Mouse (Mus musculus) right cerebral cortex, postnatal 4 days (tissue): Measurements from ENCODE around the gene Git2.

Experiments used
- DNase-seq: peaks from one replicate; pipeline ENCODE4 v3.0.0-alpha.2; 2022

The Git2 gene

GRCm38 (mm10) chr5:114796299-114797012 is 21.1 kb upstream of the Git2 start:
- peak; percentile 61 for DNase-seq

DNA sequence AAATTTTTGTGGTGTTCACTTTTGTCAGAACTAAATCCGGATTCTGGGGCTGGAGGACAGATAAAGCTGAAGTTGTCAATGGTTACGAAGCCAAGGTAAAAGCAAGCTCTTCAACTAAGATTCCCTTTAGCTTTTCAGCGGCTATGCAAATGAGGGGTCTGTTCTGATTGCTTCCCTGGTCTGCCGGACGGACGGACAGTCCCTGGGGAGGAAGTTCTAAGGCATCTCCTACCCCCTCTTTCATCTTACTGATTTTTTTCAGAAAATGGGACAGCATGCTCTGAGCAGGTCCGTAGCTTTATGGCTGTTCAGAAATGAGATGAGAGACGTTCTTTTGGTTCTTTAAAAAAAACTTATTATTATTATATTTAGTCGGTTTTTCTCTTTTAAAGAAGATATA is 20.3 kb upstream of the Git2 start:
- no peak for DNase-seq

GRCm38 (mm10) chr5:114795231-114795630 is 19.9 kb upstream of the Git2 start:
- no peak for DNase-seq

DNA sequence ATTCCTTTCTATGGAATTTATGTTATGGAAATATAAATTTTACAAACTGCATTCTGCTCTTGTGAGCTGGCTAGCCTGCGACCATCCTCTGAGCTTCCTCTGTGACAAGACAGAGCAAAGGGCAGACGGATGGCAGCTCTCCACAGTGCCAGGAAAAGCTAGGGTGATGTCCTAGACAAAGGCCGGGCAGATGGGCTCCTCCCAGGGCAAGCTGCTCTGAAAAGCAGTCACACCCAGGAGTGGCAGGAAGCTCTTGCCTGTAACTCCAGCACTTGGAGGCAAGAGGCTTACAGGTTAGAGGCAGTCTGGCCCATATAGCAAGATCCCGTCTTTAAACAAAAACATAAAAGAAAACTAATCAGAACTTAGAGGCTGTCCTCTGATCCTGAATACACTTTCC is 19.3 kb upstream of the Git2 start:
- no peak for DNase-seq

- no peak for DNase-seq
These were observed 18.0 kb upstream of the Git2 start for GRCm38 (mm10) chr5:114793317-114793716.

GRCm38 (mm10) chr5:114785196-114785595 is 9.9 kb upstream of the Git2 start:
- DNase-seq: no peak

DNA sequence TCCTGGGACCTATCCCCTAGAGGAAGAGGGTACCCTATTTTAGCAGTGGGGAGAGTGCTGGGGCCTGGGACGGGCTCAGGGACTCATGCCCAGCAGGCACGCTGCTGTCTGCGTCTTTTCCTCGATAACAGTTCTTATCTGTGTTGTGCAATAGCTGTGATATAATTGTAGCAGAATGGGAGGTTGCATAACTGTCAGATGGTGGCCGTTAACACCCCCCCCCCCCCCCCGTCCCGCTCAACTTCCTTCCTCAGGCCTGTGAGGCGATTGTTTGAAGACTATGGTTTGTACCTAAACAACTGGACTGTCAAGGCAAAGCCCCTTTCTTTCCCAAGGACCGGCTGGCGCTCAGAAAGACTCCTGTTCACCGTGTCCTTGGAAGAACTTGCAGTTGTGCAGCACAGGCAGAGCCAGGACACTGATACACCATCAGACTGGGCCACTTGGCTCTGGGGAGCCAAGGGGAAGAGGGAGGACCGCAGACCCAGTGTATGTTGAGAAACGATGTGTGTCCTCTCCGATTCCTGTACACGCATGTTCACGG is 9.4 kb upstream of the Git2 start:
- DNase-seq: no peak

DNA sequence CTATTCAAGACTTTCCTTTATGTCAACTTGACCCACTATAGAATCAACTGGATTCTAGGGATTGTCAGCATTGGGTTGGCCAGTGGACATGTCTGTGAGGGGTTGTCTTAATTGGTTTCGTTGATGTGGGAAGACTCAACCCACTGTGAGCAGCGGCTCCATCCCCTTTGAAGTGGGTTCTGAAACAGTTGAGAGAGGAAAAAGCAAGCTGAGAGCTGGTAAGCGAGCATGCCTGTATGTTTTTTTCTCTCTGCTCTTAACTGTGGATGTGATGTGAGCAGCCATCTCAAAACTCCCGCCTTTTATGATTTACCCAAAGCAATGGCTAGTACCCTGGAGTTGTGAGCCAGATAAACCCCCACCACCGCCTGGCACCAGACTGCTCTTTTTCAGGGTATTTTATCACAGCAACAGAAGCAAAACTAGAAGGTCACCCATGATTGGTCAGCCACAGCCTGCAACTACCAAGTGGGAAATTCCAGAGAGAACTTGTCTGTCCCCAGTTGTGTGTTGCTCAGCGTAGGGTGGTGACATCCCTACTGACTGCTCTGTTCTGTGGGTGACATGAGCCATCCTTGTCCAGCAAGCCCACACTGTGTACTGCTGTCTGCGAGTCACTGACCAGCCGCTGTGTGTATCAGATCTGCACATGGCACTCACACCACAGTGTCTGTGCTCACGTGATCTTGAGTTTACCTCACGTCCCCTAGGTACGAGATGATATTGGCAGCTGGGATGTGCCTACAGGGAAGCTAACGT is 8.3 kb upstream of the Git2 start:
- no peak for DNase-seq

DNA sequence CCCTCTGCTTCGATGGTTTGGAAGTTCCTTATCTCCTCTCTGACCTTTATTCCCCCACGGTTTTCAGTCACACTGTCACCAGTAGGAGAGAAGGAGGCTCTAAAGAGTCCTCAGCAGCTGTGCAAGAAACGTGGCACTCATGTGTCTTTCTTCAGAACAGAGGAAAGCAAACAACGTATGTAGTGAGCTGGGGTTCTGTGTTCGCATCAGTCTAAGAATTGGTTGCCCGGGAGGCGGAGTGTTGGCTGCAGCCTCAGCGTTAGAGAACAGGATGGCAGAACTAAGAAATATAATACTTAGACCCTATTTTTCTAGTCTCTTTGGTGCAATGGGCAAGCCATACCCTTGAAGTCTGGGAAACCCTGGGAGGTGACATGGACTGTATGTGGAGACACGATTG is 7.7 kb upstream of the Git2 start:
- DNase-seq: no peak

- no peak for DNase-seq
These were observed 5.6 kb upstream of the Git2 start for GRCm38 (mm10) chr5:114780912-114781311.

DNA sequence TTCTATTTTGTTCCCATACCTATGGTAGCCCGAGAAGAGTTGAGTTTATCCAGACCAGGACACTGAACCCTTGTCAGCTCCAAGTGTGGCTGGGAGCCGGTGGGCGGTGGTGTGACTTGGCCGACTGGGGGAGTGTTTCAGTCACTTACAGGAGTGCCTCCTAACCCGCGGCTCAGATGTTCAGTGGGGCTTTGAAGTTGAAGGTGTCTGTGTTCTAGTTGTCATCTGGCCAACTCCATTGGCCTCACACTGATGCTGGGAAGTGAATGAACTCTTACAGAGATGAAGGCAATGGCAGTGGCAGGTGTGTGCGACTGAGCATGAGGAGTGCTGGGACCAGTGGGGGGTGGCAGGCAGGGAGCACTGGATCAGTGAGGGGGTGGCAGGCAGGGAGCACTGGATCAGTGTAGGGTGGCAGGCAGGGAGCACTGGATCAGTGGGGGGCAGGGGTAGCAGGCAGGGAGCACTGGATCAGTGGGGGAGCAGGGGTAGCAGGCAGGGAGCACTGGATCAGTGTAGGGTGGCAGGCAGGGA is 4.7 kb upstream of the Git2 start:
- no peak for DNase-seq

- no peak for DNase-seq
These were observed 857 bp upstream of the Git2 start for GRCm38 (mm10) chr5:114776174-114776573.

DNA sequence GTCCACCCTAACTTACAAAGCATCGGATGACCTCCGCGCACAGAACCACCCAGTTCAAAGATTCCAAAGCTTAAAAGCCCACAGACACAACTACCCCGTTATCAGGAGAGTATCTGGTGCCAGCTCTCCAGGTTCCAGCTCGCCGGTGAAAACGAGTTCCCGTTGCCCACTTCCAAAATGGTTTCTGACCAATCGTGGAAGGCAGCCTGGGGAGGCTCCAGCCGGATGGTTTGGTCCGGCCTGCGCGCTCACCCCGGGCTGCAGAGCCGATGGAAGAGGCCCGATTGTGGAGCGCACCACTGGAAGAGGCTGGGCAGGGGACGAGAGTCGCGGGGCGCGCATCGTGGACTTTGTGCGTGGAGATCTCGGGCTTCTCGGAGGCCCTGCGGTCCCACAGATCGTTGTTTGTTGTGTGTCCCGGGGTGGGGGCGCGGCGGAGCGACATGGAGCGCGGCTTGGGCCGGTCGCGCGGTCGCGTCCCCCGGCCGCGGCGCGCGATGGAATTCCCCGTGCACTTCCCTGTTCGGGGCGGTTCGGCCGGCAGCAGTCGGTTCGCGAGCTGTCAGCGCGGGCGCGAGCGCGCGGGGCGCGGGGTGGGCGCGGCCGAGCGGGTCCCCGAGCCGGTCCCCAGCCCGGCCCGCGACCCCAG is 790 bp downstream of the Git2 start, which contains the start of gene Ankrd13a:
Gene Ankrd13a, plus strand, starts transcription at position 275 of the 649 bp plus-strand sequence.
- DNase-seq: peak; percentile 87

DNA sequence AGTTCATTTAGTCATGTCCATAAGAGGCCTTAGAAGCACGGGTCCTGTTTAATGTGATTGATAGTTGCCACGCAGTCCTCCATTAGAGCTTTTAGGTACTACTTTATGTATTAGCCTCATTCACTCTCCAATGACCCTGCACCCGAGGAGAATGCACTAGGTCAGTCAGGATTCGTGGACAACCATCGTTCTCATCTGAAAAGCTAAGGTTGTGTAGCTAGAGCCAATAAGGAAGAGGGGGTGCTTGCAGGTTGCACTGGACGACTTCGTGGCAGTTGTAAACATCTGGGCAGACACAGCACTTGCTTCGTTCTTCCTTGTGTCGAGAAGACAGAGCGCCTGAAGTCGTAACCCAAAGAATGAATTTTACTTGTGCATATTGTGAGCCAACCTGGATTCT is 1.5 kb downstream of the Git2 start:
- DNase-seq: no peak

DNA sequence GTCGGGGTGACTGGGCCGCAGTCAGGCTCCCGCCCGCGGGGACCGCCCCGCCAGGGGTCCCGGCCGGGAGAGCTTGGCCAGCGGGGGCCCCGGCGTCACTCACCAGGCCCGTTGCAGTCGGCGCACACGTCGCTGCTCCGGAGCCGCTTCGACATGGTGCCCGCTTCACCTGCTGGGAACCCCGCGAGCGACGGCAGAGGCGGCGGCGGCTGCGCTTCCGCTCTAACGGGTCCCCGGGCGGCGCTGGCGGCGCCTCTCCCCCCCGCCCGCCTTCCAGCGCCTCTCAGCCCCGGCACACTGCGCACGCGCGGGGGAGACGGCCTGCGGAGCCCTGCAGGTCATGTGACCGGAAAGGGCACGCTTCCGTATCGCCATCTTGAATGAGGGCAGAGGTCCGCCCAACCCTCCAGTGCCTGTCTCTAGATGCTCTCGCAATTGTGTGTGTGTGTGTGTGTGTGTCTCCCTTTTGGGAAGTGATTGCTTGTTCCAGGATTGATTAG is 2.1 kb downstream of the Git2 start:
- DNase-seq: peak; percentile 98

GRCm38 (mm10) chr5:114772456-114773203 is 2.7 kb downstream of the Git2 start:
- DNase-seq: peak; percentile 41

DNA sequence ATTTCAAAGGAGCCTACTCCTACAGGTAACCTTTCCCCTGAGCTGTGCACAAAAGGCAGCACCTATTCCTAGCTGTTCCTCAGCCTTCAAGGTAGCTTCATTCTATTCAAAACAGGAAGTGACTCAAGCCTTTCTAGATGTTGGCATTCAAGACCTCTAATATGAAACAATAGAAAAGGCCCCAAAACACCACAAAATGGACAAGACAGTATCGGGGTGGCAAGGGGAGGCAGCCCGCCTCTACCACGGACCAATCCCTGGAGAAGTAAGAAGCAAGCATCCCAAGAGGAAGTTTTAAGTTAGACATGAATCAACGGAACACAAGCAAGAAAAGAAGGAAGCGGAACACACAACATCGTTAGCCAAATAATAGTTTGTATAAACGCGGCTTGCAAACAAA is 3.5 kb downstream of the Git2 start:
- DNase-seq: no peak

- DNase-seq: no peak
These were observed 5.5 kb downstream of the Git2 start for GRCm38 (mm10) chr5:114769786-114770185.

- no peak for DNase-seq
These were observed 8.1 kb downstream of the Git2 start for GRCm38 (mm10) chr5:114767185-114767584.

DNA sequence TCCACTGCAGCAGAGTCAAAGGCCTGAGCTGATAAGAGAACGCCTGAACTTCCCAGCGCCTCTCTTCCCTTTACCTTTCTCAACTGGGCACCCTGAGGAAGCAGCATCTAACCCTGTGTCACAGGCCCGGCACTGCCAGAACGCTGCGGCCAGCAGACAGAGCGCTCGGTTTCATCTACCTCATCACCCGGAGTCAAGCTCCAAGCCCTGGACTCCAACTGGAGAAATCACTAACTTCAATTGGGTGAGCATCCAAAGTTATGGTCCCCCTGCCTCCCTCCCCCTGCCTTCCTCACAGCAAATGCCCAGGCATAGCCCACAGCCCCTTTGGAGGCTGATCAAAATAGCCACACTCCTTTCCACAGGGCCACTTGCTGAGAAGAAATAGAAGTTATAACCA is 8.6 kb downstream of the Git2 start:
- DNase-seq: no peak

DNA sequence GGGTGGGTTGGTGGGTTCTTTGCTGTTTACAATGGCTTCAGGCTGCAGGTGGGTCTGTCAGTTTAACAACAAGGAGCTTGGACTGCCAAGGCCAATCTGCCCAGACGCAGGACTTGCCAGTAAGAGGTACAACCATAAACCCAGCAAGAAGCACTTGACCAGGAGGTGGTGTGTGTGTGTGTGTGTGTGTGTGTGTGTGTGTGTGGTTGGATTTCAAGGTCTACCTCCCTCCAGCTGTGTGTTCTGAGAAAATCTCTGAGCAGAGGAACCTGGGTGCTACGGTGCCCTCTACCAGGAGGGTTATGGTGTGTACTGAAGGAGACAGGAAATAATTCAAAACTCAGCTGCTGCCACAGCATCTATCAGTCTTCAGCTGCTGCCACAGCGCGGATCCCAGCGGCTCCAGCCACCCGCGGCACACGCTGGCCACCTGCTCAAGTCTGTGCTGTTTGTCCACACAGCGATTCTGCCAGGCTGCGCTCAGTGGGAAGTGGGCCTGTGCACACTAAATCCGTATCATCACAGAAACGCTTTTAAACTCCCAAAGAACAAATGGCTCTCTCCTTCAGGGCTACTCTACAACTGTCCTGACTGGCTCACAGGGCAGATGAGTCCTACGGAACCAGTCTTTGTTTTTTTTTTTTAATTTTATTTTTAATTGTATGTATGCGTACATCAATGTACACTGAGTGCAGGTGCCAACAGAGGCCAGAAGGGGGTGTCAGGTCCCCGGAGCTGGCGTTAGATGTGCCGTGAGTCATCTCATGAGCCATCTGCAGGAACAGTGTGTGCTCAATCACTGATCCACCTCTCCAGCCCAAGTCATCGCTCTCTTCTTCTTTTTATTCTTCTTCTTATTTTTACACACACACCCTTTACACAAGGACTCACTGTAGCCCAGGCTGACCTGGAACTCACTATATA is 10.2 kb downstream of the Git2 start:
- no peak for DNase-seq
